Mouse (Mus musculus) 3134 (cell line): ENCODE results near the gene Gcdh.

ENCODE experiments used
- DNase-seq: peaks from one replicate; pipeline ENCODE4 v3.0.0-alpha.2; 2011; ENCODE audit warnings: low spot score; ENCODE audit not compliant: insufficient read length; ENCODE audit errors: extremely low read depth

The Gcdh gene

DNA sequence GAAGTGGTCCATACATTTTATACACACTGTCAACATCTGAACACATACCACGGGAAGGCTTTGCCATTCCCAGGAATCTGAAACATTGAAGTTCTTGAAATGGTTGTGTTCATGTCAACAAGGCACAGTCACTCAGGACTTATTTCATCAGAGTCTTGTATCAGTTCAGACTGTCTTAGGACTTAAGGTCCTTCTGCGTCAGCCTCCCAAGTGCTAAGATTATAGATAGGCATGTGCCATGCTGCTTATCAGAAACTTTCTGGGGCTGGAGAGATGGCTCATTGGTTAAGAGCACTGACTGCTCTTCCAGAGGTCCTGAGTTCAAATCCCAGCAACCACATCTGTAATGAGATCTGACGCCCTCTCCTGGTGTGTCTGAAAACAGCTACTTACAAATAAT is 19.4 kb downstream of the Gcdh start:
- DNase-seq, result no peak

DNA sequence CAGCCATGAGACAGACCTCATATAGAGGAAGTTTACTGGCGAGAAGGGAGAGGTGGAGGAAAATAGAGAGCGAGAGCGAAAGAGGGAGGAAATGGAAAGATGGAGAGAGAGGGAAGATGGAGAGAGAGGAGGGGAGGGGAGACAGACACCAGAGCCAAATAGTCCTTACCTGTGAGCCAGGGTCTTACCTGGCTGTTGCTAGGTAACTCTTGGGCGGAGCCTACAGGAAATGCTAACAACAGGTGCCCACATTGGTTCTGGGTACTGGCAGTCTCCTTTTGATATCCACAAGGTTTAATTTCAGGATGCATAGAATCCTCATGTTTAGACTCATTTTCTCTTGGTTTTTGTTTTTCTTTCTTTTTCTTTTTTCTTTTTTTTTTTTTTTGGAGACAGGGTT is 20.7 kb downstream of the Gcdh start:
- DNase-seq, result no peak

DNA sequence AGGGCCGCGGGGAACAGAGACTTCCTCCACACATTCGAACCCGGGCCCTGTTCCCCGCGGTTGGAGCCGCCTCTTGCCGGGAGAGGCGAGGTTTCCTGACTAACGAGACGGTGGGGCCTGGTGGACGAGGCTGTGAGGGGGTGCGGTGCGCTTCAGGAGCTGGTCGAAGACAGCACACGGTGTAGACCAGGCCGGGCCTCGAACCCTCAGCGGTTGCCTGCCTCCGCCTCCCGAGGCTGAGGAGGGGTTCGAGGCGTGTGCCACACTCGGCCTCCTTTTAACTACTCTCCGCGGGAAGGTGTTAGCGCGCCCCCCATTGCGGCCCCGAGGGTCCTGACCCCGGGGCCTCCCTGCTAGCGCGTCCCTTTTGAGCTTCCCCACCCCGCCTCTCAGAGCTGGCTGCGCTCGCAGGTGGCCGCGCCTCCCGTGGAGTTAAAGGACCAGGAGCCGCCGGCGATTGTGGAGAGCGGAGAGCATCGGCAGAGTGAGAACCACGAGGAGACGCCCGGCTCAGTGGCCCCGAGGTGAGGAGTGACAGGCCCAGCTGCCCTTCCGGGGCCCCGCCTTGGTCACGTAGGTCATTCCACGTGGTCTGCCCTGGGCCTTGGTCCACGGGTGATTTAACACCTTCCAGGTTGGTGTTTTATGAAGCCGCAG is 21.3 kb downstream of the Gcdh start:
- peak; percentile 17 for DNase-seq

DNA sequence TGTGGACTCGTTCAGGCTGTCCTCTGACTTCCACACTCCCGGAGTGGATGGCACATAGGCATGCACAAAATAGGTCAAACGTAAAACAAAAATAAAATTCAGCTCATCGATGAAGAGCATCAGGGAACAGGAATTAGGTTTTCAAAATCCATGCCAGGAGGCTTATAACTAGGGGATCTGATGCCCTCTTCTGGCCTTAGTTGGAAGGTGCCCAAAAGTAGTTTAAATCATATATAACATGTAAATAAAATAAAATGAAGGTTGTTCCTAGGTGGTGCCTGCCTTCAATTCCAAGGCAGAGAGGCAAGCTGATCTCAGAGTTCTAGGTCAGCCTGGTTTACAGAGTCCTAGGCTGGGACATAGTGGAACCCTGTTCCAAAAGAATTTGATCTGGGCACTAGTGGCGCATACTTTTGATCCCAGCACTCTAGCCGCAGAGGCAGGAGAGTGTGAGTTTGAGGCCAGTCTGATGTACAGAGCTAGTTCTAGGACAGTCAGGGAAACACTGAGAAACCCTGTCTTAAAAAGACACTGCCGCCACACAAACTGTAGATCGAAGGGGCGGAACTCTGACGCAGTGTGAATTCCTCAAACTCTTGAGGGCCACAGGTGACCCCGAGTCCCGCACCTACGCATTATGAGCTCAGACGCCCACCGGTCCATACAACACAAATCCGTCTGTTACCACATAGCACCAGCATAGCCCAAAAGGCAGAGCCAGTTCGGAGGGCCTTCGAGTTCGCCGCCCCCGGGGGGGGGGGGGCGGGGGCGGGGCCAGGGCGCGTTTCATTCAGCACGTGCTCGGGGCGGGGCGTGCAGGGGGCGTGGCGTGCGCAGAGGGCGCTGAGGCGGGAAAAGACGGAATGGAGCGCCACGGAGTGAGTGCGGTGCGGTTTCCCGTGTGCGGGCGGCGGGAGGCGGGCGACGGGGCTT is 22.1 kb downstream of the Gcdh start, which contains the start of gene Syce2:
Gene Syce2, plus strand, starts transcription at position 736 of the 933 bp plus-strand sequence.
- DNase-seq, result no peak

DNA sequence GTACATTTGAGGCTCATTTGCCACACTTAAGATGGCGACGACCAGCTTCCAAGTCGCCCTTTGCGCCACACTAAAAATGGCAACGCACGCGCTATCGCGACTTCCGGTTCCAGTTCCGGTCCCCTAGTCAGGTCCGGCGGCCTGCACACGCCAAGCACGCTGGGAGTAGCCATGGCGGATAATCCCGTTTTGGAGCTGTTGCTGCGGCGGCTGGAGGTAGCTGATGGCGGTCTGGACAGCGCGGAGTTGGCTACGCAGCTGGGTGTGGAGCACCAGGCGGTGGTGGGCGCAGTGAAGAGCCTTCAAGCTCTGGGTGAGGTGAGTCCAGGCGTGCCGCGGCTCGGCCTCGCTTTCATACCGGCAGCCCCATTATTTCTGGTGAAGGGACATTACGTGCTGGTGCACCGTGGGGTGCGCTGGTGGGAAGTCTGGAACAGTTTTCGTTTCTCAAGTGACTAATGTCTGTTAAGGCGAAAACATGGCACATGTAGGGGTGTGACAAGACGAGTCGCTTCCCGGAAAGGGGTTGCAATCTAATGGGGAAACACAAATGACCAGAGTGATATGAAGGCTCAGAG is 36.8 kb downstream of the Gcdh start, which contains the start of gene Farsa:
Gene Farsa, plus strand, starts transcription at position 126 of the 578 bp plus-strand sequence.
- DNase-seq, result peak; percentile 90

DNA sequence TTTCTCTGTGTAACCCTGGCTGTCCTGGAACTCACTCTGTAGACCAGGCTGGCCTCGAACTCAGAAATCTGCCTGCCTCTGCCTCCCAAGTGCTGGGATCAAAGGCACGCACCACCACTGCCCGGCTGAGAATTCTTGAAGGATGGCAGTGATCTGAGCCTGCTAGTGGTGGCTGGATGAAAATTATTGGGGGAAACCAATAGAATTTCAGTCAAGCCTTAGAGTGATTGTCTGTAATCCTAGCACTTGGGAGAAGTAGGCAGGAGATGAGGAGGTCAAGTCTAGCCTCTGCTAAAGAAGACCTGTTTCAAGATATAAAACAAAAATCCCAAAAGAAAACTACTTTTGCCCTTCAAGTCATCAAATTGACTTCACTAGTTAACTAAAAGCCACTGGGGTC is 37.3 kb downstream of the Gcdh start:
- DNase-seq, result no peak

DNA sequence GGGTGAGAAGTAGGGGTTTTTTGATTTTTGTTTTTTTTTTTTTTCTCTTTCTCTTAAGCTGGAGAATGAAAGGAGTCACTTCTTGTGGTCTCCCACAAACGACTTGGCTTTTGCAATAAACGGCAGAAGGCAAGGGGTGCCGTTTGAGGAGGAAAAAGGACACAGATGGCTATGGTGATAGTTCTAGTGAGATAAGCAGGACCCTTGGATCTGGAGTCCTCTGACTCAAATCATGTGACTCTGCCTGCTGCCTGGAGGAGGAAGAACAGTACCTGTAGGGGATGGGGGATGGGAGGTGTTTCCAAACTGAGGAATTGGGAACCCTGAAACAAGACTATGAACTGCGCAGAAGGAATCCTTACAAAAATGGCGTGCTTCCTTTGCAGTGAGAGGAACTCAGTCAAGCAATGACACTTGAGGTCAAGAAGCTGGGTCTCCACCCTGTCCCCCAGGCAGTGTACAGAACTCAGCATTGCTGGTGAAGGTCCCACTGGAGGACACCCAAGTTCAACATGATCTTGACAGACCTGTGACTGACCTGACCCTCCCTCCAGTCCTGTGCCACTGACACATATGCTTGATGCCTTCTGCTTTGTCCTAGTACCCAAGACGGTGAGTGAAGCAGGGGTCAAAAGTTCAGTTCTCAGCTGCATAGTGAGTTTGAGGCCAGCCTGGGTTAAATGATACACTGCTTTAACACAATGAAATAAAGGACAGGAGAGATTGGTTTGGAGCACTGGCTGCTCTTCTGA is 45.9 kb downstream of the Gcdh start:
- no peak for DNase-seq

DNA sequence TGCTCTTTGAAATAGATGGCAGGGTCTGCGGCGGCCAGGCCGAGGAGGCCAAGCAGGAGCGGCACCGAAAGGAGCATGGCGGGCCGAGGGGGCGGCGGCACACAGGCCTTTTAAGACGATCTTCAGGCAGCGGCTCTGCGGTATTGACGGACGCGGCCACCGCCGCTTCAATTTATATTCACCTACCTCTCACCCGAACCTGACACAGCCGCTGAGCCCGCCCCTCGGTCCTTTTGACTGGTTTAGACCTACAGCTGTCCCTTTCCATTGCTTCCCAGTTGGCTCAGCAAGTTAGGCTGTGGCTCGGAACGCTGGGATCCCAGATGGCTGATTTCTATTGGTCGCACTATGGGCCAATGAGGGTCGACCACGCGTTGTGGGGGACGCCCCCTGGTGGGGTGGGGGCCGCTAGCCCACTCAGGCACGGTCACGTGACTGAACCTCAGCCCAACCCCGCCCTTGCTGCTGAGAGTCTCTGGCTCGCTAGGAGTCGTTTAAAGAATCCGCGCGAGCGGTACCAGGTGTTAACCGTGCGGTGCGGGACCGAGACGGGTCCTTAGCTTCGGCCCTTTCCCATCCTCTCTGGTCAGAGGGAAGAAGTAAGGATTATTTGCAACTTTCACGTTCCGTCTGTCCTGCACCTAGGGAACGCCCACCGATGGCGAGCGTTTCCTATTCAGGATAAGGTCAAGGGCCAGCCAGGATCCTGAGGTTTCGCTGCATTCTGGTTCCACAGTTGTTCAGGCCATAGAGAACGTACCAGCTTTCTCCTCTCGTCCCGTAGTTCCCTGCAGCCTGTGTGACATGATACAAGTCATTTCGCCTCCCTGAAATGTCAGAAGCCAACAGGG is 46.8 kb downstream of the Gcdh start, which contains the start of gene Calr:
Gene Calr, minus strand, starts transcription at position 213 of the 851 bp plus-strand sequence.
- DNase-seq, result peak; percentile 99

DNA sequence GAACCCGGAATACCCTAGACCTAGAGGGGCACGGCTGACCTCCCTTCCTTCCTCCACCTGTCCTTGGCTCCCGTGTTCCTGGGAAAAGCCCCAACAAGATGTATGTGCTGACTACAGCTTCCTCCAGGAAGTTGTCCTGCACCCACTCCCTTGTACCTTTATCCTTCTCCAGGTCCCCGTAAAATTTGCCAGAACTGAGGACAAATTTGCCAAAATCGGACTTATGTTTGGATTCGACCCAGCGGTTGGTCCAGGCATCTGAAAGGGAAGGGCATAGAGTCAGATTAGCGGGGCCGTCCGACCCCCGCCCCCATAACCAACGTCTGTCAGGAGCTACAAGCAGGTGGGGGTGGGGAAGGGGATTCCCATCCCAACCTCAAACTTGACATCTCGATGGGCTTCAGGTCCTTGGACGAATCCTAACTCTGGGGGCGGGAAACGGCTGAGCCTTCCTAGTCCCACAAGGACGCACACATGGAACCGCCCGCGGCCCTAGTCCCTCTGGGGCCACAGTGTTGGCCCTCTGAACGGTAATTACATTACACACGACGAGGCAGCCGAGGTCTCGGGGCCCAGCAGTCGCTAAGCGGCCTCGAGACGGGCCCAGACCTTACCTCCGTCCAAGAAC is 47.5 kb downstream of the Gcdh start:
- DNase-seq, result no peak

DNA sequence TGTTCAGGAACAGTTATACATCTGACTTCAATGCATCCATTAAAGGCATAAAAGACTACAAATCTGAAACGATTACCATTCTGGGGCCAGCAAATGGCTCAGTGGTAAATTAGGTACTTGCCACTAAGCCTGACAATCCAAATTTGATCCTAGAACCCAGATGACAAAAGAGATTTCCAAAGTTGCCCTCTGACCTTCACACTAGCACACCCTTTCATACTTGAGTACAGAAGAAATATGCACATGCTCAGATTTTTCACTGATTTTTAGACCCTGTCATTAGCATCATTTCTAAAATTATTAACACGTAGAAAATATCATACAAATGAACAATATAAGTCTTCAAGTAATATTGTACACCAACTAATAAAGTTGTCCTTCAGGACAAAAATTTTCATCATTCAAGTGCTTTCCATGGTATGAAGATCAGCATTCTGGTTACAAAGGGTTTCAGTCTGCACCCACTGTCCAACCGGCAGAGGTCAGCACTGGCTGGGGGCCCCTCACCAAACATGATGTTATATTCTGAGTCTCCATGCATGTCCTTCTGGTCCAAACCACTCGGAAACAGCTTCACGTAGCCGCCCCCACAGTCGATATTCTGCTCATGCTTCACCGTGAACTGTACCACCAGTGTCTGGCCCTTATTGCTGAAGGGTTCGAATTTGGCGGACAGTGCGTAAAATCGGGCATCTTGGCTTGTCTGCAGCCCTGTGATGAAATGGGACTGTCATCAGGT is 48.2 kb downstream of the Gcdh start:
- peak; percentile 21 for DNase-seq

DNA sequence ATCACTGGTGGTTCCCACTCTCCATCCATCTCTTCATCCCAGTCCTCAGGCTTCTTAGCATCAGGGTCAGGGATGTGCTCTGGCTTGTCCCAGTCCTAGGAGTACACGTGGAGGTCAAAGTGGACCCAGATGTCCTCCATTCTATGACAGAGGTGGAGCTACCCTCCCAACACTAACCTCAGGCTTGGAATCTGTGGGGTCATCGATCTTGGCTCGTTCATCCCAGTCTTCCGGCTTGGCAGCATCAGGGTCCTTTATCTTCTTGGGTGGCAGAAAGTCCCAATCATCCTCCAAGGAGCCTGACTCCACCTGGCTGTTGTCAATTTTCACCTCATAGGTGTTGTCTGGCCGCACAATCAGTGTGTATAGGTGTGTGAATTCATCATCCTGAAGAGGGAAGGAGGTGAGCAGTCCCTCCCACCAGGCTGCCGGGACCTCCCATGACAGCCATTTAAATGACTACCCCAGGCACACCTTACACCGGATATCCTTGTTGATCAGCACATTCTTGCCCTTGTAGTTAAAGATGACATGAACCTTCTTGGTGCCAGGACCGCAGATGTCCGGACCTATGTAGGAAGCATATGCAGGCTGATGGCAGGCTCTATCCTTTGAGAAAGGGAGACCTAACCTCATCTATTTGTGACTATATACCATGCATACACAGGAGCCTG is 49.2 kb downstream of the Gcdh start:
- DNase-seq, result no peak

DNA sequence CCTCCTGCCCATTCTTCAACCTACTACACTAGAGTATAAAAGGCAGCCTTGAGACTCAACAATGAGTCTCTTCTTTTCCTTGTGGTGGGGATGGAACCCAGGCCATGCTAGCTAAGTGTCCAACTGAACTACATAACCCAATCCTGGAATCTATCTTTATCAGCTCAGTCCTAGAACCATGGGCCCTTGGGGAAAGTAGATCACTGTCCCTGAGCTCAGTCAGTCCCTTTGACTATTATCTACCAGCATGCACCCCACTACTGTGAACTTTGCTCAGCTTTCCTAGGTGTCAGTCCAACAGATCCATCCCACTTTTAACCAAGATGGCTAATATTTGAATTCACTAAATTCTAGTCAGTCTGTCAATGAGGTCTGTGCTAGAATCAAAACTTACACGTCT is 52.2 kb downstream of the Gcdh start:
- no peak for DNase-seq

DNA sequence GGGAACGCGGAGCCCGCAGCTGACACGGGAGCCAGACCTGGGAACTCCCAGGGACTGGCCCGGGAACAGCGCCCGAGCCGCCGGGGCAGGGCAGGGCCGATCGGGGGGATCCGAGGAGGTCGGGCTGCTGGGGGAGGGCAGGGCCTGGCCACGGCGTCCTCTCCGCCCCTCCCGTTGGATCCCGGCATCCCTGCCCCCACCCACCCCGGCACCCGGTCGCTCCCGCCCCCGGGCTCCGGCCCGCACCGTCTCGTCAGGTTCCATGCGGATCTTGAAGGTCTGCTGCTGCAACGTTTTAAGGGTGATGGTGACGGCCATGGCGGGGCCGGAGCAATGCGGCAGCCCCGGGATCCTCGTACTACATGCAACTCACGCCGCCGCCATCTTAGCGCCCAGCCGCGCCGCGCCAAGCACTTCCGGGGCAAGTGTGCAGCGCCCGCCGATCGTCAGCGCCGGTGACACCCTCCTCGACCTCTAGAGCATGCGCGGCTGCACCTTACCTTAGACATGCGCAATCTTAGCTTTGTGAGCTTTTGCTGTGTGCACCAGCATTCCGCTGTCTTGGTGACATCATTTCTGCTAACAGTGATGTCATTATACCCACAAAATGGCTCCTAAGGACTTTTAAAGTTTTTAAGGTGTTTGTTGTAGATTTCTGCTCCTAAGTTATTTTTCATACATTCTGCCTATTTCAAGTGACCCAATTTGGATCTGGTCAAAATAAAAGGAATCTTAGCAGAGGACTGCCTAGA is 53.3 kb downstream of the Gcdh start, which contains the start of gene Rad23a:
Gene Rad23a, minus strand, starts transcription at position 418 of the 752 bp plus-strand sequence.
- peak; percentile 95 for DNase-seq

DNA sequence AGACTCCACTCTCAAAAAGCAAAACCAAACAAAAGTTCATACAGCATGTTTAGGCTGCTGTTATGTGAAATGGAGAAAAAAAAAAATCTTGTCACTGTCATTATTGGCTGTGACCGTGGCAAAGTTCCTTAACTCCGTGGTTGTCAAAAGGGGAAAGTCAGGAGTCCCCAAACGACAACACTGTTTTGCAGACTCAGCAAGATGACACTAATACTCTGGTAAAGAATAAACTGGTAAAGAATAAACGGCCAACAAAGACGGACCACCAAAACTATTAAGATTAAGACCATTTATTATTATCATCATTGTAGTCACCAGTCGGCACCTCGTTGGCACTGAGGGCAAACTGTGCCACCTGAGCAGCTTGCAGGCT is 53.9 kb downstream of the Gcdh start:
- DNase-seq, result no peak

DNA sequence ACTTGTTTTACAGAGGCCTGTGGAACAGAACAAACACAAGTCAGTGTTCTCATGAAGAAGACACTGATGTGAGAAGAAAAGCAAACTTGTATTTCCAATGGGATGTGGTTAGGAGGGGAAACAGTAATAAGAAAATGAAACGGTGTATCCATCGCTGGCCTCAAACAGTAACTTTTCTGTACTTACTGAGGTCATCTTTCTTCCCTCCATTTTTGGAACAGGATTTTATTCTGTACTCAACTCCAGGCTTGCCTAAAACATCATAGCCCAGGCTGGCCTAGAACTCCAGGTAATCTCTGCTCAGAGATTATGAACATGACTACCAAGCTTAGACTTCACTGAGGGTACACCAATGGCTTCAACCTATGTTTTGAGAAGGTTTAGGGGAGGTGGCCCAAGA is 54.3 kb downstream of the Gcdh start:
- DNase-seq, result no peak

DNA sequence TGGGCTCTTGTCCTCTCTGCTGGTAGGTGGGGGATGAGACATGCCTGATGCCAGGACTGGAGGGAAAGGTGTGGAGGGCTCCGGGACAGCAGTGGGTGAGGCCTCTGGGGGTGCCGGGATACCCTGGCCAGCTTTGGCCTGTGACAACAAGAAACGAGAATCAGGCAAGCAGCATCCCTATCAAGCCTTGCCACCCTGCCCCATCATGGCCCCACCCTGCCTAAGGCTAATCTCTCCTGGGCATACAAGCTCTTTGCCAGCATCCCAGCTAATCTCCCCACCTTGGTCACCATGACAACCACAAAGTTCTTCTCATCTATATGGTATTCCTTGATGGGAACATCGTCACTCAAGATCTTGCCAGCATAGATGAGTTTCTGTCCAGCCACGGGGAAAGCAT is 55.2 kb downstream of the Gcdh start:
- DNase-seq, result no peak

DNA sequence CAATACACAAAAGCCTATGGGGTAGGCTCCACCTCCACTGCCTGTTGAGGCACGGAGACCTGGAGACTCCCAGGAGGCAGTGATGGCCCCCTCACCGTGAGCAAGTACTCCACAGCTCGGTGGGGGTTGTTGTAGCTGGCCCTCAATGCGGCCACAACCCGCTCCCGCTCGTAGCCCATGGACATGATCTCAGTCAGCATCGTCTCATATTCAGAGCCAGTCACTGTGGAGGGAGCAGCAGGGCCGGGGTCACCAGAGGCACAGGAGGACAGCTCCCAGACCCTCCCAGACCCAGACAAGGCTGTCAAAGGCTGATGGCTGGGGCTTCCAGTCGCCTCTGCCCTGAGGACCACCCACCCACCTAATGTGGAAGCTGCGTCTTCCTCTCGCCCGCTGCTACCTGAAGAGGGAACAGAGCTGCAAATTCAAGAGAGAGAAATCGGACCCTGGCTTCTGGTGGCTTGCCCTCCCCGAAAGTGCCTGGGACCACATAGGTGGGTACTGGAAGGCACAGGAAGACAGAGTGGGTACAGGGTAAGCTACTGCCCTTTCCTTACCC is 55.7 kb downstream of the Gcdh start:
- no peak for DNase-seq
